Mouse (Mus musculus) embryo, embryonic 10 days (tissue): ENCODE measurements around the gene Sgcd.
"Not testable (repeated sequence)": the region's sequence is repeated elsewhere in the genome, so short reads cannot be mapped to it uniquely, and the experiment has no call there.

Experiments
- DNase-seq: peaks from one replicate; pipeline ENCODE4 v3.0.0-alpha.2; 2015; ENCODE audit warnings: low spot score

The Sgcd gene

GRCm38 (mm10) chr11:47447790-47448189 is 541.0 kb downstream of the Sgcd start:
- DNase-seq, result no peak

- DNase-seq, result no peak
These were observed 542.4 kb downstream of the Sgcd start for GRCm38 (mm10) chr11:47446337-47446736.

- DNase-seq, result no peak
These were observed 543.1 kb downstream of the Sgcd start for GRCm38 (mm10) chr11:47445683-47446082.

- no peak for DNase-seq
These were observed 546.5 kb downstream of the Sgcd start for GRCm38 (mm10) chr11:47442266-47442665.

- DNase-seq, result peak; percentile 20
These were observed 589.2 kb downstream of the Sgcd start for GRCm38 (mm10) chr11:47399607-47400006.

- not testable (repeated sequence) for DNase-seq
These were observed 598.0 kb downstream of the Sgcd start for GRCm38 (mm10) chr11:47390798-47391197.

GRCm38 (mm10) chr11:47389327-47389726 is 599.4 kb downstream of the Sgcd start:
- no peak for DNase-seq

GRCm38 (mm10) chr11:47387726-47388125 is 601.0 kb downstream of the Sgcd start:
- no peak for DNase-seq

- DNase-seq, result peak; percentile 49
These were observed 602.6 kb downstream of the Sgcd start for GRCm38 (mm10) chr11:47386136-47386535.

- DNase-seq, result no peak
These were observed 609.2 kb downstream of the Sgcd start for GRCm38 (mm10) chr11:47379630-47379958.

GRCm38 (mm10) chr11:47378843-47379629 is 609.7 kb downstream of the Sgcd start:
- peak; percentile 80 for DNase-seq

GRCm38 (mm10) chr11:47377421-47377820 is 611.3 kb downstream of the Sgcd start:
- no peak for DNase-seq

- peak; percentile 40 for DNase-seq
These were observed 611.9 kb downstream of the Sgcd start for GRCm38 (mm10) chr11:47376915-47377314.

GRCm38 (mm10) chr11:47371616-47372015 is 617.2 kb downstream of the Sgcd start:
- DNase-seq, result no peak

- no peak for DNase-seq
These were observed 637.2 kb downstream of the Sgcd start for GRCm38 (mm10) chr11:47351585-47351984.

- no peak for DNase-seq
These were observed 645.3 kb downstream of the Sgcd start for GRCm38 (mm10) chr11:47343486-47343885.

- DNase-seq, result no peak
These were observed 655.1 kb downstream of the Sgcd start for GRCm38 (mm10) chr11:47333702-47334101.

GRCm38 (mm10) chr11:47305579-47305978 is 683.2 kb downstream of the Sgcd start:
- no peak for DNase-seq

GRCm38 (mm10) chr11:47304702-47305450 is 683.9 kb downstream of the Sgcd start:
- no peak for DNase-seq

GRCm38 (mm10) chr11:47299777-47300176 is 689.0 kb downstream of the Sgcd start:
- no peak for DNase-seq

GRCm38 (mm10) chr11:47297805-47298340 is 690.9 kb downstream of the Sgcd start:
- no peak for DNase-seq

- no peak for DNase-seq
These were observed 694.0 kb downstream of the Sgcd start for GRCm38 (mm10) chr11:47294741-47295140.

- peak; percentile 5 for DNase-seq
These were observed 712.2 kb downstream of the Sgcd start for GRCm38 (mm10) chr11:47276586-47276985.
